Mouse (Mus musculus) myocyte (in vitro differentiated cells): ENCODE results near the gene Nampt.

Experiments
- E2F4 ChIP-seq: IDR thresholded peaks from one replicate; pipeline ENCODE4 v1.6.1; 2011; ENCODE audit warnings: mild to moderate bottlenecking, control low read depth, moderate library complexity; ENCODE audit not compliant: insufficient read depth
- MAX ChIP-seq: IDR thresholded peaks from one replicate; pipeline ENCODE4 v1.6.1; 2011; ENCODE audit warnings: low read depth, mild to moderate bottlenecking, control low read depth
- MYOD1 ChIP-seq, 3 experiments: IDR thresholded peaks; one replicate each; pipeline ENCODE4 v1.6.1; 2011; ENCODE audit warnings: control low read depth in 2 of 3, low read depth in 2 of 3, mild to moderate bottlenecking in 2 of 3, moderate library complexity in 1 of 3; ENCODE audit not compliant: insufficient read length in 2 of 3, control insufficient read depth in 1 of 3
- POLR2A ChIP-seq: IDR thresholded peaks from one replicate; pipeline ENCODE4 v1.6.1; 2011; ENCODE audit warnings: low read depth, mild to moderate bottlenecking, control low read depth, moderate library complexity; ENCODE audit not compliant: insufficient read length
- POLR2AphosphoS2 ChIP-seq: IDR thresholded peaks from one replicate; pipeline ENCODE4 v1.6.1; 2011; ENCODE audit warnings: low read depth, control low read depth; ENCODE audit not compliant: insufficient read length
- REST ChIP-seq: IDR thresholded peaks from one replicate; pipeline ENCODE4 v1.6.1; 2011; ENCODE audit warnings: mild to moderate bottlenecking, control low read depth, moderate library complexity; ENCODE audit not compliant: insufficient read depth, insufficient read length
- SRF ChIP-seq: IDR thresholded peaks from one replicate; pipeline ENCODE4 v1.6.1; 2011; ENCODE audit warnings: low read depth; ENCODE audit not compliant: control insufficient read depth, insufficient read length
- TCF12 ChIP-seq: IDR thresholded peaks from one replicate; pipeline ENCODE4 v1.6.1; 2011; ENCODE audit warnings: mild to moderate bottlenecking, control low read depth; ENCODE audit not compliant: poor library complexity, insufficient read depth, severe bottlenecking
- USF1 ChIP-seq: IDR thresholded peaks from one replicate; pipeline ENCODE4 v1.6.1; 2011; ENCODE audit warnings: low read depth, mild to moderate bottlenecking, control low read depth, moderate library complexity

DNA sequence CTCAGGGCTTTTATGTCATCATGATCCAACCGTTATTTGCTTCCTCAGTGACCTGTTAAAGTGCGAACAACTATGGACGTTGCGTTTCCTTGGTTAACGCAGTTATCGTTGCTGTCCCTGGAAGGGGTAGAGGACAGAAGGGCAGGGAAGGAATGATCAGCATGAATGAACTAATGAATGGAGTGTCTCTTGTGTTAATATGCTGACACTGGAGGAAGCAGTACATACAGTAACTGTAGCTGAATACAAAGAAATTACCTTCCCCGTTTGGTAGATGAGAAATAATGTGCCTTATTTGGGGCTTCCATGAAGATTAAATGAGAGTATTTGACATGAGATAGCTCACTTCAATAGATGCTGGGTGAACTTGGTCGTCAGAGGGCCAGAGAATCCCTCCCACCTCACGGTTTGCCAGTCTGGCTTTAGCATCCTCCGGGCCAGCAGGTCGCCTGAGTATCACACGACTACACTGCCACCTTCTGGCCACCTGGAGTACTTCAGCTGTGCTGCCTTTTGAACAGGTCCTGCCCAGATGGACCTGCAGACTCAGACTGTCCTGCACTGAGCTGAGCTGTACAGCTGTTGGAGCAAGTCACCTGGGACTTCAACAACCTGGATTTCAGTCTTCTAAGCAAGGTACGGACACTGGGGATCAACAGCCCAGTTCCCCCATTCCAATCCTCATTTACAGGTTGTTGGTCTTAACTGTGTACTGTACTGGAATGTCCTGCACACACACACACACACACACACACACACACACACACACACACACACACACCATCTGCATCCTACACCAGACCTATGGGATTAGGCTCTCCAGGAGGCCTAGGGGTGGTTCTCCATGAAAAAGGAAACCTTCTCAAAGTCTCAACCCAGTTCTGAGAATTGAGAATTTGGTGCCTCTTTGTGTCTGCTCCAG lies 78.1 kb downstream of the Nampt start:
- TF ChIP-seq REST (no peak), POLR2A (no peak), TCF12 (no peak), E2F4 (no peak), MAX (no peak), USF1 (no peak), POLR2AphosphoS2 (no peak), MYOD1 (IDR thresholded peaks at IDR 0.05; ENCODE audit: control insufficient read depth in 1 of 3, insufficient read length in 2 of 3, low read depth in 2 of 3) (no peak), SRF (no peak)
